Mouse (Mus musculus): ENCODE measurements at regions not wholly inside any gene's neighbourhood (a gene's known extent, or its start where the extent isn't known, plus 50 kb on each side); places are given as distances from the start of the nearest gene placed in this dataset.

GRCm38 (mm10) chr4:24214037-24214362 lies 282.3 kb upstream of the Mms22l start:
- TF ChIP-seq CTCF (IDR thresholded peaks at IDR 0.05; ENCODE audit: control insufficient read depth, insufficient read depth, insufficient replicate concordance, low read depth, low read length) (no peak), POLR2A (IDR thresholded peaks at IDR 0.05; ENCODE audit: control insufficient read depth, low read depth, low read length) (no peak)
